Mouse (Mus musculus): ENCODE measurements at regions not wholly inside any gene's neighbourhood (a gene's known extent, or its start where the extent isn't known, plus 50 kb on each side); places are given as distances from the start of the nearest gene placed in this dataset.

DNA sequence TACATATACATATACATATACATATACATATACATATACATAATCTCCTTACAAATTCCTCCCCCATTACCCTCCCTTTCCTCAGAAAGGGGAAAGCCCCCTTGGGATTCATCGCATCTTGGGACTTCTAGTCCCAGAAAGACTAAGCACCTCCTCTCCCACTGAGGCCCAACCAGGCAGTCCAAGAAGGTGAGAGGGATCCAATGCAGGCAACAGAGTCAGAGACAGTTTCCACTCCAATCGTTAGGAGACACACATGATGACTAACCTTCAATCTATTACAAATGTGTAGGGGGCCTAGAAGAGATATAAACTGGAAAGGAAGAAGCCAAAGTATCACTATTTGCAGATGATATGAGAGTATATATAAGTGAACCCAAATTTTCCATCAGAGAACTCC, 323.3 kb downstream of the Mat2b start:
- no peak for TF ChIP-seq POLR2A (IDR thresholded peaks at IDR 0.05; ENCODE audit: borderline replicate concordance, extremely low read depth, low read depth, low read length)
- TF ChIP-seq CTCF (IDR thresholded peaks at IDR 0.05; ENCODE audit: insufficient read depth, low read length): no peak

Measured in lung, adult 2 months (tissue).